Mouse (Mus musculus) heart, embryonic 11.5 days (tissue): ENCODE measurements at regions not wholly inside any gene's neighbourhood (a gene's known extent, or its start where the extent isn't known, plus 50 kb on each side); places are given as distances from the start of the nearest gene placed in this dataset.

Experiments
- ATAC-seq: fragments of 200-750 bp; cut with Nextera tagmentation; replicated peaks from 2 replicates; pipeline ENCODE4 v1.8.0; 2017; ENCODE audit warnings: moderate library complexity; ENCODE audit not compliant: insufficient number of reproducible peaks, low FRiP score, low TSS enrichment
- H3K27ac ChIP-seq: fragments of 300-500 bp; sonication (generic); 2 replicates; pipeline ENCODE4 v1.5.1; 2014; ENCODE audit warnings: mild to moderate bottlenecking, low read depth, low read length
- H3K27me3 ChIP-seq: fragments of 300-500 bp; sonication (generic); 2 replicates; pipeline ENCODE4 v1.6.1; 2014; ENCODE audit warnings: mild to moderate bottlenecking, low read length, mixed read lengths; ENCODE audit not compliant: control insufficient read depth, insufficient read depth
- H3K36me3 ChIP-seq: fragments of 300-500 bp; sonication (generic); 2 replicates; pipeline ENCODE4 v1.6.1; 2014; ENCODE audit warnings: mild to moderate bottlenecking, low read length, moderate library complexity, mixed read lengths; ENCODE audit not compliant: control insufficient read depth, insufficient read depth
- H3K4me1 ChIP-seq: fragments of 300-500 bp; sonication (generic); 2 replicates; pipeline ENCODE4 v1.6.1; 2014; ENCODE audit warnings: low read length; ENCODE audit not compliant: control insufficient read depth, insufficient read depth
- H3K4me2 ChIP-seq: fragments of 300-500 bp; sonication (generic); 2 replicates; pipeline ENCODE4 v1.6.1; 2014; ENCODE audit warnings: mild to moderate bottlenecking, moderate library complexity
- H3K4me3 ChIP-seq: fragments of 300-500 bp; sonication (generic); 2 replicates; pipeline ENCODE4 v1.5.1; 2014; ENCODE audit warnings: low read depth, low read length
- H3K9ac ChIP-seq: fragments of 300-500 bp; sonication (generic); 2 replicates; pipeline ENCODE4 v1.6.1; 2014; ENCODE audit warnings: mild to moderate bottlenecking, low read depth, low read length, moderate library complexity
- H3K9me3 ChIP-seq: fragments of 300-500 bp; sonication (generic); replicated peaks from 2 replicates; pipeline ENCODE4 v1.6.1; 2016; ENCODE audit warnings: low read length; ENCODE audit not compliant: control insufficient read depth
- WGBS: fragments of 180-500 bp; shearing (Covaris S2); extraction: QIAGEN DNeasy Blood & Tissue Kit; methylation state at CpG from one replicate; pipeline ENCODE4 v1.1.7; 2014; ENCODE audit not compliant: insufficient replicate concordance; 5-methylcytosine and 5-hydroxymethylcytosine counted together

GRCm38 (mm10) chr5:51990847-51991610 is 199.3 kb downstream of the Dhx15 start:
- no peaks in the 10 kb centered on the region for H3K27me3 ChIP-seq
- H3K4me3 ChIP-seq, result no peak overlapping the region
- WGBS, result 36% methylated on average over 10 of the region's 10 CpGs
- no peaks in the 10 kb centered on the region for H3K36me3 ChIP-seq
- 0 out of 2 replicates have a peak, but pooled peaks cover 7% of the 10 kb centered on the region for H3K4me1 ChIP-seq
- no peak overlapping the region for H3K27ac ChIP-seq
- no peaks in the 10 kb centered on the region for H3K9me3 ChIP-seq
- no peak overlapping the region for H3K9ac ChIP-seq
- no peak for ATAC-seq
- H3K4me2 ChIP-seq, result no peak overlapping the region

- 73% methylated on average over 4 of the region's 4 CpGs for WGBS
- H3K9me3 ChIP-seq, result no peaks in the 10 kb centered on the region
Observed at GRCm38 (mm10) chr5:51989396-51989795, 200.9 kb downstream of the Dhx15 start.

GRCm38 (mm10) chr5:51988913-51989312 is 201.4 kb downstream of the Dhx15 start:
- Histone ChIP-seq H3K4me3 (no peak overlapping the region), H3K27ac (no peak overlapping the region), H3K4me2 (no peak overlapping the region), H3K9me3 (no peaks in the 10 kb centered on the region), H3K4me1 (0 out of 2 replicates have a peak, but pooled peaks cover 5% of the 10 kb centered on the region), H3K27me3 (no peaks in the 10 kb centered on the region), H3K36me3 (no peaks in the 10 kb centered on the region), H3K9ac (no peak overlapping the region)
- ATAC-seq, result no peak
- WGBS, result 69% methylated on average over 6 of the region's 6 CpGs

More at GRCm38 (mm10) chr5:51989396-51989795, 200.9 kb downstream of the Dhx15 start:
- H3K27me3 ChIP-seq, result no peaks in the 10 kb centered on the region
- H3K36me3 ChIP-seq, result no peaks in the 10 kb centered on the region
- H3K4me2 ChIP-seq, result no peak overlapping the region
- no peak for ATAC-seq
- 0 out of 2 replicates have a peak, but pooled peaks cover 5% of the 10 kb centered on the region for H3K4me1 ChIP-seq
- H3K4me3 ChIP-seq, result no peak overlapping the region
- H3K9ac ChIP-seq, result no peak overlapping the region
- H3K27ac ChIP-seq, result no peak overlapping the region

- no peak for ATAC-seq
- Histone ChIP-seq H3K36me3 (no peaks in the 10 kb centered on the region), H3K9ac (no peak overlapping the region), H3K4me3 (no peak overlapping the region), H3K27me3 (no peaks in the 10 kb centered on the region), H3K9me3 (no peaks in the 10 kb centered on the region), H3K27ac (no peak overlapping the region), H3K4me1 (no peaks in the 10 kb centered on the region), H3K4me2 (no peak overlapping the region)
- WGBS, result 86% methylated on average over 6 of the region's 6 CpGs
Observed at GRCm38 (mm10) chr5:51984966-51985365, 205.3 kb downstream of the Dhx15 start.

GRCm38 (mm10) chr5:51982780-51983179 is 207.5 kb downstream of the Dhx15 start:
- Histone ChIP-seq H3K9ac (no peak overlapping the region), H3K4me2 (no peak overlapping the region), H3K4me1 (no peaks in the 10 kb centered on the region), H3K36me3 (no peaks in the 10 kb centered on the region), H3K27me3 (no peaks in the 10 kb centered on the region), H3K4me3 (no peak overlapping the region), H3K9me3 (no peaks in the 10 kb centered on the region), H3K27ac (no peak overlapping the region)
- no peak for ATAC-seq
- WGBS, result 80% methylated on average over 7 of the region's 7 CpGs

- Histone ChIP-seq H3K4me2 (no peak overlapping the region), H3K27me3 (no peaks in the 10 kb centered on the region), H3K9me3 (no peaks in the 10 kb centered on the region), H3K27ac (no peak overlapping the region), H3K4me1 (no peaks in the 10 kb centered on the region), H3K4me3 (no peak overlapping the region), H3K36me3 (no peaks in the 10 kb centered on the region), H3K9ac (no peak overlapping the region)
- ATAC-seq, result no peak
- 74% methylated on average over 5 of the region's 5 CpGs for WGBS
Observed at GRCm38 (mm10) chr5:51980901-51981300, 209.4 kb downstream of the Dhx15 start.

GRCm38 (mm10) chr5:51952499-51952898 is 237.8 kb downstream of the Dhx15 start:
- Histone ChIP-seq H3K4me2 (no peak overlapping the region), H3K4me1 (no peaks in the 10 kb centered on the region)
- no peak for ATAC-seq

GRCm38 (mm10) chr5:51949996-51950395 is 240.3 kb downstream of the Dhx15 start:
- H3K9me3 ChIP-seq, result no peaks in the 10 kb centered on the region
- H3K27me3 ChIP-seq, result no peaks in the 10 kb centered on the region
- no peaks in the 10 kb centered on the region for H3K36me3 ChIP-seq
- no peak overlapping the region for H3K9ac ChIP-seq
- H3K4me3 ChIP-seq, result no peak overlapping the region
- 75% methylated on average over 5 of the region's 5 CpGs for WGBS
- no peaks in the 10 kb centered on the region for H3K4me1 ChIP-seq
- no peak for ATAC-seq
- no peak overlapping the region for H3K27ac ChIP-seq
- no peak overlapping the region for H3K4me2 ChIP-seq

More at GRCm38 (mm10) chr5:51952499-51952898, 237.8 kb downstream of the Dhx15 start:
- Histone ChIP-seq H3K27ac (no peak overlapping the region), H3K9ac (no peak overlapping the region), H3K9me3 (no peaks in the 10 kb centered on the region), H3K27me3 (no peaks in the 10 kb centered on the region), H3K4me3 (no peak overlapping the region), H3K36me3 (no peaks in the 10 kb centered on the region)
- WGBS, result 63% methylated on average over 5 of the region's 5 CpGs

GRCm38 (mm10) chr5:51946062-51946461 is 244.3 kb downstream of the Dhx15 start:
- WGBS, result 90% methylated on average over 3 of the region's 3 CpGs
- Histone ChIP-seq H3K4me3 (no peak overlapping the region), H3K9me3 (no peaks in the 10 kb centered on the region), H3K27me3 (no peaks in the 10 kb centered on the region), H3K4me2 (no peak overlapping the region), H3K9ac (no peak overlapping the region), H3K4me1 (0 out of 2 replicates have a peak, but pooled peaks cover 4% of the 10 kb centered on the region), H3K36me3 (no peaks in the 10 kb centered on the region), H3K27ac (no peak overlapping the region)
- ATAC-seq, result no peak
